Mouse (Mus musculus): ENCODE measurements around the gene Epn1. TPM values are rescaled to one million over a fixed set of nuclear protein-coding genes. Genes with fewer than 3 reads are reported as not detected.

Gene Epn1
- polyA plus RNA-seq, 1 experiment from 2014 or later = 119 TPM

DNA sequence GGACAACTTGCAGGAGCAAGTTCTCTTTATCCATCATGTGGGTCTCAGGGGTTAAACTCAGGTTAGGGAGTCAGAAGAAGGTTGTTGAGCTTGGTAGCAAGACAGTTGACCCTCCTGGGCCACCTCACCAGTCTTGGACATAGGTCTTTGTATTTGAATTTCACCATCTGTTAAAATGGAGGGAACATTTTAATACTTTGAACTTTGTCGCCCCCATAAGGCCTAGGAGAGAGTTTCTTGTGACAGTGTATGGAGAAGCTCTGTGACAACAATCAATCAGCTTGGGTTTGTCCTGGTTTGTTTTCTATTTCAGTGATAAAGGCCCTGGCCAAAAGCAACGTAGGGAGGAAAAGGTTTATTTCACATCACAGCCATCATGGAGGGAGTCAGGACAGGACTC, 32.7 kb upstream of the Epn1 start:
- Histone ChIP-seq H3K4me1 (peaks cover 13% of the 10 kb centered on the region), H3K27me3 (replicated peaks) (no peaks in the 10 kb centered on the region), H3K4me3 (no peak overlapping the region), H3K9me3 (no peaks in the 10 kb centered on the region), H3K4me2 (no peak overlapping the region), H3K9ac (no peak overlapping the region), H3K36me3 (replicated peaks) (no peaks in the 10 kb centered on the region), H3K27ac (no peak overlapping the region)
- no peak for ATAC-seq (replicated peaks)
- 33% methylated on average over 2 of the region's 2 CpGs for WGBS

DNA sequence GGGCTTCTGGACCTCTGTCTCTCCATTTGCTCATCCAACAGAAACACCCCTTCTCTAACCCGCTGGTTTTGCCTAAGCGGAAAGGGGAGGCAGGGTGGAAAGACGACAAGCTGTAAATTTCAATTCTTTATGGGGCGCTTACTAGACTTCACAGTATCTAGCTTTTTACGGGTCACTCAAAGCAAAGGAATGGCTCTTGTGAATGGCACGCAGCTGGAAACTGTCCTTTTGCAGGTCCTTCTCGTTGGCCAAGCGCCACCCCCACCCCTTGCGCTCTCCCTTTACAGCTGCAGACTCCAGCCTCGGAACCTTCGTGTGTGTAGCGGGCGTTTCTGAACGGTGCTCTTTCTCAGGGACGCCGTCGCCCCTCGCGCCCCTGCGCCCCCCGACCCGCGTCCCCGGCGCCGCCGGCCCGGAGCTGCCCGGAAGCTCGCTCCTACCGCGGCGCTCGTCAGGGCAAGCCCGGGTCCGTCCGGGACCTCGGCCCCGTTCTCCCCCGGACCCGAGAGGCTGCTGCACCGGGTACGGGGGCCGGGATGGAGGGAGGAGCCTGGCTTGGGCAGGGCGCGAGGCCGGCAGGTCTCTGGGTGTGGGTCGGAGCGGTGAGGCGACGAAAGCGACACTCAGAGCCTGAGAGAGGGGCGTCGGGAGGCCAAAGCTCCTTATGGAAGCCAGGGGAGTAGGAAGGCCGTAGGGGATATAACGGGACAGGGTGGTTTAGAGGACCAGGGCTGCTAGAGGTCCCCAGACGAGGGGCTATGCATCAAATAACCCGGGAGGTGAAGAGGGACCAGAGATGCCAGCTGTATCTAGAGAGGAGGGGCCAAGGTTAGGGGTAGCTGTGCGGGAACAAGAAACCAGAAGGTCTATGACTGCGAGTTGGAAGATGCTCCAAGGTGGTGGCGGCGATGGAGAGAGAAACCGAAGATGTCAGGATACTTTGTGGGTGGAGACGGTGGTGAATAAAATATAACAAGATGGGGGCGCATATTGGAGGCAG, 28.5 kb upstream of the Epn1 start, which contains the start of gene Zfp580:
TSS of gene Zfp580 (plus strand) at position 346 of the 1,000 bp plus-strand sequence.
- Histone ChIP-seq H3K4me1 (peaks cover 53% of the 10 kb centered on the region), H3K4me2 (peak within 1 kb of the TSS; percentile 91), H3K27ac (peak within 1 kb of the TSS; percentile 82), H3K4me3 (peak within 1 kb of the TSS; percentile 51), H3K36me3 (replicated peaks) (no peaks in the 10 kb centered on the region), H3K9me3 (no peaks in the 10 kb centered on the region), H3K27me3 (replicated peaks) (peaks cover 31% of the 10 kb centered on the region), H3K9ac (peak within 1 kb of the TSS; percentile 59)
- ATAC-seq (replicated peaks) = peak; percentile 78
- under 1% methylated on average over 65 of the region's 65 CpGs for WGBS

DNA sequence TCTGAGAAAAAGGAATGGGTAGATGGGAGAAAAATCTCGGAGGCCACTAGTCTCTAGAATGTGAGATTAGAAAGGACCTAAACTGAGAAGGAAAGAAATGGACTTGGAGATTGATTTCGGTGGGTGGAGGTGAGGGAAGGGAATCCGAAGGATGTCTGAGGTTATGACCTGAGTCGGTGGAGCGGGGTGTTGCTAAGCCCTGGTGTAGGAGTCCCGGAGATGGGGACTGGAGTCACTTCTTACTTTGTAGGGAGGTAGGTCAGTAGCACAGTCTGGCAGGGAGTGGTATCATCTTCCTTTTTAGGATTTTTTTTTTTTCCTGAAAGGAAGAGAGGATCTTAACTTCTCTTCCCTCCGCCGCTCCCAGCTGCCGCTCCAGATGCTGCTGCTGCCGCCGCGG, 27.6 kb upstream of the Epn1 start:
- H3K9ac ChIP-seq = peak overlapping the region; percentile 59
- H3K4me3 ChIP-seq = peak overlapping the region; percentile 51
- peak overlapping the region; percentile 91 for H3K4me2 ChIP-seq
- no peaks in the 10 kb centered on the region for H3K36me3 ChIP-seq (replicated peaks)
- H3K4me1 ChIP-seq = peaks cover 57% of the 10 kb centered on the region
- ATAC-seq (replicated peaks) = no peak
- 6% methylated on average over 10 of the region's 12 CpGs for WGBS
- no peak overlapping the region for H3K27ac ChIP-seq
- H3K9me3 ChIP-seq = no peaks in the 10 kb centered on the region
- peaks cover 31% of the 10 kb centered on the region for H3K27me3 ChIP-seq (replicated peaks)

GRCm38 (mm10) chr7:5052931-5053343, 27.1 kb upstream of the Epn1 start:
- Histone ChIP-seq H3K27me3 (replicated peaks) (peaks cover 31% of the 10 kb centered on the region), H3K4me2 (peak overlapping the region; percentile 91), H3K4me1 (peaks cover 62% of the 10 kb centered on the region), H3K36me3 (replicated peaks) (no peaks in the 10 kb centered on the region), H3K9me3 (no peaks in the 10 kb centered on the region), H3K9ac (peak overlapping the region; percentile 59), H3K27ac (no peak overlapping the region), H3K4me3 (peak overlapping the region; percentile 51)
- ATAC-seq (replicated peaks) = no peak
- 6% methylated on average over 41 of the region's 45 CpGs for WGBS

DNA sequence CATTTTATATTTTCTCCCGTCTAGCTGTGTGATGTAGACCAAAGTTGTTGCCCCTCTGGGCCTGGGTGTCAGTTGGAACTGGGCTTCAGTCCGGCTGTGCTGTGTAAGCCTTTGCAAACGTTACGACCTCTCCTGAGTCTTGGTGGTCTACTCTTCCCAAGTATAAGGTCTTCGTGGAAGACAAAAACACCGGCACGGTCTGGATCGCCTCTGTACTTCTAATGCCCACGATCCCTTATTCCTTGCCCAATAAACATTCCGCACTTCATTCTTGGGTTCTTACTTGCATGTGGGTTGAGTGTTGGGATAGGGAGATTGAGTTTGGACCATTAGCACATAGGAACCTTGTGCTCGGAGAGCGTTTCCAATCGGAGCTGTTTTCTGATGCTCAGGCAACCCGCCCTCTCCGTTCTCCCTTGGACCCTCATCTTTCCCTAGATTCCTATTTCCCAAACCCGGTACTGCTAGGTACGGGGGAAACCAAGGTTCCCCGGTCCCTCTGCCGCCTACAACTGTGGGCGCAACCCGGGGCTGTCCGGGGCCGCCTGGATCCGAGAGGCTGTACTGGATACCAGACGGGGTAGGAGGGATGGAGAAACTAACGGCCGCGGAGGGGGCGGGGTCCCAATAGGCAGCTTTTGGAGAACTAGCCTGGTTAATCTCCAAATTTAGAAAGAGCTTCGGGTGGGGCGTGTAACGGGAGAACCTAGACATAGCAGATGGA, 26.4 kb upstream of the Epn1 start:
- H3K4me3 ChIP-seq = peak overlapping the region; percentile 51
- peak overlapping the region; percentile 91 for H3K4me2 ChIP-seq
- no peak for ATAC-seq (replicated peaks)
- H3K36me3 ChIP-seq (replicated peaks) = no peaks in the 10 kb centered on the region
- peaks cover 68% of the 10 kb centered on the region for H3K4me1 ChIP-seq
- H3K9me3 ChIP-seq = no peaks in the 10 kb centered on the region
- 7% methylated on average over 32 of the region's 32 CpGs for WGBS
- H3K27ac ChIP-seq = no peak overlapping the region
- H3K27me3 ChIP-seq (replicated peaks) = peaks cover 31% of the 10 kb centered on the region
- H3K9ac ChIP-seq = peak overlapping the region; percentile 62

DNA sequence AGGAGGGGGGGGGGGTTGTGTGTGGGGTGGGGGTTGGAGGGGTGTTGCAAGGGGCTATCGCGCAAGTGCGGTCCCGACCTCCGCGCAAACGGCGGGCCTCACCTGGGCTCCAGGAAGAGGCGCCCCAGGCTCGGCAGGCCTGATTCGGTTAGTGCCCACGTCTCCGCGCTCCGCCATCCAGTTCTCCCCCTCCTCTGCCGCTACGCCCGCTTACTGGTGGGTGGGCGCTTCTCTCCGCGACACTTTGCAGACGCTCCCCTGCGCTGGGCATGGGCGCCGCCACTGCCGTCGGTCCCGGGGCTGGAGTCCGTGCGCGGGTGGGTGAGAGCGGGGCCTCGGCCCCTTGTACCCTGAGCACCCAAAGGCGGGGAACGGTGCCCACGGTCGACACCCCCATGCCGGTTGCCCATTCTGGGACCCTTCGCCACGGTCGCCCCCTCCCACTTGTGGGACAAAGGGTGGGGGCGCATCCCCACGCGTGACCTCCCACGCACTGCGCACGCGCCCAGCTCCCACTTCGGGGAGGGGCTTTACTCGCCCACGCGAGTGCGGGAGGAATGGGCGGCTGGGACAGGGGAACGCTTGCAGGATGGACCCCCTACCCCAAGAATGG, 23.3 kb upstream of the Epn1 start:
- Histone ChIP-seq H3K4me3 (peak overlapping the region; percentile 67), H3K9me3 (no peaks in the 10 kb centered on the region), H3K27ac (peak overlapping the region; percentile 82), H3K4me1 (peaks cover 81% of the 10 kb centered on the region), H3K27me3 (replicated peaks) (peaks cover 31% of the 10 kb centered on the region), H3K4me2 (peak overlapping the region; percentile 63), H3K36me3 (replicated peaks) (no peaks in the 10 kb centered on the region), H3K9ac (peak overlapping the region; percentile 76)
- peak; percentile 7 for ATAC-seq (replicated peaks)
- WGBS = under 1% methylated on average over 55 of the region's 55 CpGs

GRCm38 (mm10) chr7:5057381-5057780, 22.7 kb upstream of the Epn1 start:
- Histone ChIP-seq H3K4me1 (peaks cover 76% of the 10 kb centered on the region), H3K9ac (peak overlapping the region; percentile 76), H3K36me3 (replicated peaks) (no peaks in the 10 kb centered on the region), H3K4me2 (peak overlapping the region; percentile 63), H3K27me3 (replicated peaks) (peaks cover 31% of the 10 kb centered on the region), H3K9me3 (no peaks in the 10 kb centered on the region), H3K4me3 (peak overlapping the region; percentile 67), H3K27ac (peak overlapping the region; percentile 82; the same call in 1 of the 2 replicates)
- no peak for ATAC-seq (replicated peaks)
- WGBS = 30% methylated on average over 8 of the region's 8 CpGs

GRCm38 (mm10) chr7:5057804-5058203, 22.2 kb upstream of the Epn1 start:
- peak overlapping the region; percentile 63 for H3K4me2 ChIP-seq
- 32% methylated on average over 11 of the region's 11 CpGs for WGBS
- H3K9me3 ChIP-seq = no peaks in the 10 kb centered on the region
- H3K9ac ChIP-seq = peak overlapping the region; percentile 76
- peak overlapping the region; percentile 67 for H3K4me3 ChIP-seq
- H3K27ac ChIP-seq = no peak overlapping the region; the same call in 1 of the 2 replicates
- no peak for ATAC-seq (replicated peaks)
- peaks cover 30% of the 10 kb centered on the region for H3K27me3 ChIP-seq (replicated peaks)
- no peaks in the 10 kb centered on the region for H3K36me3 ChIP-seq (replicated peaks)
- H3K4me1 ChIP-seq = peaks cover 72% of the 10 kb centered on the region

- ATAC-seq (replicated peaks) = no peak
- Histone ChIP-seq H3K9ac (no peak overlapping the region), H3K4me2 (no peak overlapping the region), H3K27me3 (replicated peaks) (peaks cover 22% of the 10 kb centered on the region), H3K4me3 (no peak overlapping the region; the same call in 1 of the 2 replicates), H3K9me3 (no peaks in the 10 kb centered on the region), H3K4me1 (peaks cover 71% of the 10 kb centered on the region), H3K36me3 (replicated peaks) (no peaks in the 10 kb centered on the region), H3K27ac (no peak overlapping the region)
- WGBS = 91% methylated on average over 1 of the region's 1 CpGs
Measured at GRCm38 (mm10) chr7:5058631-5059030, 21.4 kb upstream of the Epn1 start.

GRCm38 (mm10) chr7:5059421-5059820, 20.6 kb upstream of the Epn1 start:
- H3K36me3 ChIP-seq (replicated peaks) = no peaks in the 10 kb centered on the region
- no peak overlapping the region for H3K4me3 ChIP-seq
- peaks cover 71% of the 10 kb centered on the region for H3K4me1 ChIP-seq
- peaks cover 15% of the 10 kb centered on the region for H3K27me3 ChIP-seq (replicated peaks)
- peak overlapping the region; percentile 99; the same call in 1 of the 2 replicates for H3K27ac ChIP-seq
- WGBS = 94% methylated on average over 12 of the region's 12 CpGs
- H3K4me2 ChIP-seq = peak overlapping the region; percentile 89
- H3K9me3 ChIP-seq = no peaks in the 10 kb centered on the region
- peak overlapping the region; percentile 88; the same call in 1 of the 2 replicates for H3K9ac ChIP-seq
- ATAC-seq (replicated peaks) = no peak

GRCm38 (mm10) chr7:5060239-5060731, 19.8 kb upstream of the Epn1 start:
- Histone ChIP-seq H3K36me3 (replicated peaks) (no peaks in the 10 kb centered on the region), H3K4me3 (peak overlapping the region; percentile 55), H3K9me3 (no peaks in the 10 kb centered on the region), H3K4me1 (peaks cover 67% of the 10 kb centered on the region), H3K27ac (peak overlapping the region; percentile 99), H3K9ac (peak overlapping the region; percentile 88), H3K27me3 (replicated peaks) (peaks cover 6% of the 10 kb centered on the region), H3K4me2 (peak overlapping the region; percentile 89)
- 3% methylated on average over 27 of the region's 27 CpGs for WGBS
- 0 out of 2 replicates have a peak, but pooled peaks have one; percentile 0 for ATAC-seq (replicated peaks)

All from midbrain, embryonic 15.5 days (tissue).